ENCODE assay signal across 8 mouse cellular contexts in genomic region chr5:124050095-124051050, GRCm38 (mm10). TPM values are rescaled to one million over a fixed set of nuclear protein-coding genes. Genes with fewer than 3 reads are reported as not detected.
DNase-seq lines count a peak whose midpoint lies in the region; ATAC-seq and TF ChIP-seq lines count a peak whose summit lies in the region.

No protein-coding gene starts in this region.

- H3K9ac ChIP-seq in heart, embryonic 16.5 days (ENCODE audit: low read length): peak overlapping the region; percentile 56
- H3K9ac ChIP-seq in liver, embryonic 14.5 days (replicated peaks): peak overlapping the region; percentile 69

- peak; percentile 21 for DNase-seq in adrenal gland, postnatal 14 days
- DNase-seq in adrenal gland, adult 2 months: no peak
- no peak for DNase-seq in liver, embryonic 14.5 days (ENCODE audit: low read depth in 3 of 3, low spot score in 3 of 3)
- peak; percentile 68 for DNase-seq in naive thymus-derived CD4-positive, alpha-beta T cell, adult 2 months (ENCODE audit: low read depth)
- DNase-seq in testis, postnatal 10 days (ENCODE audit: low spot score): no peak
- DNase-seq in layer of hippocampus, adult 11-12 months (ENCODE audit: low spot score): no peak

- no peak for TF ChIP-seq POLR2A in cortical plate, adult 2 months (IDR thresholded peaks at IDR 0.05; ENCODE audit: extremely low read depth, insufficient read depth, low read length)

- TF ChIP-seq EP300 in liver, embryonic 14.5 days (IDR thresholded peaks at IDR 0.05; ENCODE audit: low read depth): no peak

- H3K4me1 ChIP-seq in cortical plate, adult 2 months (ENCODE audit: control insufficient read depth, insufficient read depth, low read length): peaks cover 3% of the 10 kb centered on the region
- H3K4me1 ChIP-seq in heart, embryonic 16.5 days (ENCODE audit: control insufficient read depth, insufficient read depth, low read length): peaks cover 31% of the 10 kb centered on the region
- peaks cover 47 to 59% of the 10 kb centered on the region in 2 experiments for H3K4me1 ChIP-seq in liver, embryonic 14.5 days (replicated peaks; ENCODE audit: control insufficient read depth in 2 of 2, insufficient read depth in 2 of 2, low read length in 1 of 2)

- WGBS in heart, embryonic 16.5 days: 28% methylated on average over 14 of the region's 14 CpGs
- WGBS in liver, embryonic 14.5 days (ENCODE audit: insufficient replicate concordance): 17% methylated on average over 14 of the region's 14 CpGs

- TF ChIP-seq CTCF in cortical plate, adult 2 months (IDR thresholded peaks at IDR 0.05; ENCODE audit: extremely low read depth, insufficient read depth, low read length): no peak
- TF ChIP-seq CTCF in liver, embryonic 14.5 days (IDR thresholded peaks at IDR 0.05; ENCODE audit: low read depth): peak; percentile 39

- ATAC-seq in heart, embryonic 16.5 days (replicated peaks; ENCODE audit: extremely low read depth, insufficient read depth, low FRiP score): peak; percentile 53
- no peak for ATAC-seq in liver, embryonic 14.5 days (ENCODE audit: insufficient read depth)

- H3K4me2 ChIP-seq in heart, embryonic 16.5 days (ENCODE audit: low read depth, low read length): peak overlapping the region; percentile 3; the same call in 1 of the 2 replicates
- peak overlapping the region; percentile 77 for H3K4me2 ChIP-seq in liver, embryonic 14.5 days (ENCODE audit: low read depth)

- H3K36me3 ChIP-seq in heart, embryonic 16.5 days (ENCODE audit: control insufficient read depth, insufficient read depth): no peaks in the 10 kb centered on the region
- H3K36me3 ChIP-seq in liver, embryonic 14.5 days (replicated peaks; ENCODE audit: control insufficient read depth, insufficient read depth, low read depth): no peaks in the 10 kb centered on the region

- peak overlapping the region; percentile 70 for H3K27ac ChIP-seq in cortical plate, adult 2 months (ENCODE audit: insufficient read depth, low read length)
- peak overlapping the region; percentile 78 for H3K27ac ChIP-seq in heart, embryonic 16.5 days (ENCODE audit: low read length)
- H3K27ac ChIP-seq in liver, embryonic 14.5 days: peak overlapping the region; percentile 98

- H3K4me3 ChIP-seq in cortical plate, adult 2 months (ENCODE audit: insufficient read depth, low read length): no peak overlapping the region
- no peak overlapping the region for H3K4me3 ChIP-seq in heart, embryonic 16.5 days (ENCODE audit: low read length)
- peak overlapping the region; percentile 58 to 60 for H3K4me3 ChIP-seq in liver, embryonic 14.5 days (ENCODE audit: insufficient read depth in 1 of 2, low read depth in 2 of 2, low read length in 2 of 2)

- H3K9me3 ChIP-seq in heart, embryonic 16.5 days (replicated peaks; ENCODE audit: control insufficient read depth, low read length): no peaks in the 10 kb centered on the region
- H3K9me3 ChIP-seq in liver, embryonic 14.5 days (ENCODE audit: control insufficient read depth, low read length): no peaks in the 10 kb centered on the region

- H3K27me3 ChIP-seq in heart, embryonic 16.5 days (ENCODE audit: control insufficient read depth, insufficient read depth, low read length): no peaks in the 10 kb centered on the region
- no peaks in the 10 kb centered on the region for H3K27me3 ChIP-seq in liver, embryonic 14.5 days (ENCODE audit: control insufficient read depth, insufficient read depth, low read length)

RNA-seq across cellular contexts. Expression of gene Vps37b, which starts 18.3 kb away (rescaled TPM):
- 65.2 and 85.1 TPM in 2 replicates for total RNA-seq in adrenal gland, postnatal 14 days (2021)
- 100 to 1,000 TPM in 1 of 2 experiments, 10 to 100 TPM in 1; 65.8 to 146 TPM for total RNA-seq in adrenal gland, adult 2 months (2021)
- 198 and 208 TPM in 2 replicates for polyA plus RNA-seq in adrenal gland, adult 2 months (2012; rRNA removed)
- polyA plus RNA-seq in cortical plate, adult 2 months (2012; rRNA removed): 48.4 and 48.7 TPM in 2 replicates
- 58.7 and 61.4 TPM in 2 replicates for polyA plus RNA-seq in heart, embryonic 16.5 days (2015; fragmentation: Nextera tagmentation; extraction: Ambion mirVana)
- polyA plus RNA-seq in liver, embryonic 14.5 days (2012; rRNA removed): 11.3 and 11.5 TPM in 2 replicates
- polyA plus RNA-seq in liver, embryonic 14.5 days (2014; fragmentation: Nextera tagmentation; extraction: Ambion mirVana): 8.8 and 12.6 TPM in 2 replicates

RNA-seq across cellular contexts. Expression of gene Abcb9, which starts 45.2 kb away (rescaled TPM):
- 10.5 and 10.6 TPM in 2 replicates for total RNA-seq in adrenal gland, postnatal 14 days (2021)
- 10 to 100 TPM in 1 of 2 experiments, 1 to 10 TPM in 1; 9.9 to 16.0 TPM for total RNA-seq in adrenal gland, adult 2 months (2021)
- 14.8 and 15.4 TPM in 2 replicates for polyA plus RNA-seq in adrenal gland, adult 2 months (2012; rRNA removed)
- polyA plus RNA-seq in cortical plate, adult 2 months (2012; rRNA removed): 35.5 and 37.8 TPM in 2 replicates
- 3.8 and 7.2 TPM in 2 replicates for polyA plus RNA-seq in heart, embryonic 16.5 days (2015; fragmentation: Nextera tagmentation; extraction: Ambion mirVana)
- polyA plus RNA-seq in liver, embryonic 14.5 days (2012; rRNA removed): 2.9 and 3.1 TPM in 2 replicates
- polyA plus RNA-seq in liver, embryonic 14.5 days (2014; fragmentation: Nextera tagmentation; extraction: Ambion mirVana): 2.6 and 3.6 TPM in 2 replicates

Comparison
In these comparisons a context has a peak if more than half of its experiments do, and no peak if none do; other contexts are left out.
1. DNase-seq: peak in adrenal gland, postnatal 14 days (single experiment) and naive thymus-derived CD4-positive, alpha-beta T cell, adult 2 months (single experiment); none in adrenal gland, adult 2 months (single experiment), liver, embryonic 14.5 days (0 of 3), testis, postnatal 10 days (single experiment) and layer of hippocampus, adult 11-12 months (single experiment).
2. H3K4me3 ChIP-seq: peak in liver, embryonic 14.5 days (2 of 2); none in cortical plate, adult 2 months (single experiment) and heart, embryonic 16.5 days (single experiment).
3. Peak in every context shown above with its lines, with median percentiles within 50 percentile points of each other: H3K27ac ChIP-seq.